Mouse (Mus musculus): Measurements from ENCODE around the gene Nras.

DNA sequence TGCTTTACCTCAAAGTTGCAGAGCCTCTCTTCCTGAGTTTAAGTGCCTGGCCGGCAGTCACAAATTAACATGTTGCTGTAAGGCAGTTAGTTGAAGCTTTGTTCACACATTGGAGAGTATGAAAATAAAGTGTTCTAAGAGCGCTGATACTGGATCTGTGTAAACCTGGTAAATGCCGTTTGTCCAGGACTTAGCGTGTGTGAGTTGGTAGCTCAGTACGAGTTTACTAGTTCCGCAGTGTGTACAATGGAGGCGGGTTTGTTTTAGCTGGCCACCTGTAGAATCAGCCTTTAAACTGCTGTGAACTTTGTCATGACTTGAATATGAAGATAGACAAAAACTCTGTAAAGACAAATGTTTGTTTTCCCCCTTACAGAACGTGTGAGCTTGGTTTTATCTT, 8.8 kb downstream of the Nras start:
- TF ChIP-seq CTCF (IDR thresholded peaks at IDR 0.05; ENCODE audit: low read depth, low read length) (no peak), POLR2AphosphoS5 (IDR thresholded peaks at IDR 0.05; ENCODE audit: insufficient replicate concordance, low read depth, low read length) (no peak), GATA1 (IDR thresholded peaks at IDR 0.05; ENCODE audit: borderline replicate concordance, low read length) (no peak), TAL1 (conservative IDR thresholded peaks at IDR 0.05; ENCODE audit: low read depth, low read length) (no peak), GATA2 (IDR thresholded peaks at IDR 0.05; ENCODE audit: borderline replicate concordance, low read depth, low read length) (no peak)

Measured in G1E (cell line).